In the genomic region with DNA sequence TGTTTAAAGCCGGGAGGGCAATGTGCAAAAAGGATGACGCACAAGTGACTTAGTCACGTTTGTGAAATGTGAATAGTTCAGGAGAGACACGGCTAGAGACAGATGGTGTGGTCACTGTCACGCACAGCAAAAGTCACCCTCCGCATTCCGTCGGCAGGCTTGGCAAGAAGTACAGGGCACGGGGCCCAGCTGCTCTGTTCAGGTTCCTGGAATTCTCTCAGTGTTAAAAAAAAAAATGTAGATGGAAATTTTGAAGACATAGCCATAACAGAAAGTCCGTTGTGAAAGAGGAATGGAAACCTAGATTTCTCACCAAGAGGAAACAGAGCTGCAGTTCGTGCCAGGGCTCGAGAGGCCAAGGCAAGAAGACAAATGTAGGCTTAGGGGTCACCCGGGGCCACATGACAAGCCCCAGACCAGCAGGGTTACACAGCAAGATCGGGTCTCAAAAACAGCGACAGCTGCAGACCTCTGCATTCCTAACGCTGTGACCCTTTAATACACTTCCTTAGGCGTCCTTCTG, we compare ENCODE assay signal across 10 mouse cellular contexts. TPM values are rescaled to one million over a fixed set of nuclear protein-coding genes. Genes with fewer than 3 reads are reported as not detected.
DNase-seq lines count a peak whose midpoint lies in the region; ATAC-seq and TF ChIP-seq lines count a peak whose summit lies in the region.
"Had no signal": no experiment of that assay in that cellular context is flagged by ENCODE, and none has a peak within 500 bp of the region (broad histone marks: within the 10 kb centered on the region; RNA-seq: fewer than 3 reads in every experiment).

No protein-coding gene starts in this region.

- 51% methylated on average over 17 of the region's 17 CpGs for WGBS in midbrain, postnatal 0 days
- 55% methylated on average over 17 of the region's 17 CpGs for WGBS in midbrain, embryonic 13.5 days
- WGBS in heart, embryonic 12.5 days = 31% methylated on average over 17 of the region's 17 CpGs
- 47% methylated on average over 17 of the region's 17 CpGs for WGBS in liver, embryonic 16.5 days (ENCODE audit: insufficient replicate concordance)
- WGBS in hindbrain, embryonic 16.5 days = 48% methylated on average over 17 of the region's 17 CpGs

- no peak overlapping the region for H3K27ac ChIP-seq in midbrain, postnatal 0 days (ENCODE audit: low read depth, low read length)
- H3K27ac ChIP-seq in midbrain, embryonic 13.5 days = no peak overlapping the region
- H3K27ac ChIP-seq in brown adipose tissue, adult 24 weeks (replicated peaks; ENCODE audit: low read depth, low read length) = peak overlapping the region; percentile 54
- no peak overlapping the region for H3K27ac ChIP-seq in heart, embryonic 12.5 days (ENCODE audit: poor library complexity, severe bottlenecking)
- H3K27ac ChIP-seq in liver, embryonic 16.5 days (ENCODE audit: low read length) = no peak overlapping the region
- no peak overlapping the region for H3K27ac ChIP-seq in hindbrain, embryonic 16.5 days (ENCODE audit: low read depth, low read length)
- H3K27ac ChIP-seq: liver, embryonic 13.5 days had no signal

- no peak overlapping the region for H3K4me2 ChIP-seq in midbrain, postnatal 0 days (ENCODE audit: low read depth, low read length, poor library complexity, severe bottlenecking)
- H3K4me2 ChIP-seq in midbrain, embryonic 13.5 days (replicated peaks) = no peak overlapping the region
- H3K4me2 ChIP-seq in heart, embryonic 12.5 days = peak overlapping the region; percentile 35
- H3K4me2 ChIP-seq in liver, embryonic 16.5 days (ENCODE audit: low read depth, low read length) = no peak overlapping the region
- H3K4me2 ChIP-seq in hindbrain, embryonic 16.5 days (ENCODE audit: low read length) = no peak overlapping the region
- H3K4me2 ChIP-seq: liver, embryonic 13.5 days had no signal

- DNase-seq in midbrain, postnatal 0 days (ENCODE audit: low spot score) = peak; percentile 14
- peak; percentile 72 for DNase-seq in splenic B cell, adult 2 months (ENCODE audit: low read depth, low spot score)
- DNase-seq in layer of hippocampus, postnatal 25 days (ENCODE audit: extremely low spot score in 1 of 2, low spot score in 1 of 2) = no peak
- DNase-seq: liver, embryonic 13.5 days had no signal

- no peak for ATAC-seq in midbrain, postnatal 0 days (ENCODE audit: low FRiP score)
- ATAC-seq in midbrain, embryonic 13.5 days = no peak
- no peak for ATAC-seq in heart, embryonic 12.5 days (ENCODE audit: insufficient number of reproducible peaks, low FRiP score)
- ATAC-seq in liver, embryonic 16.5 days (ENCODE audit: low read depth) = peak; percentile 44; the same call in 1 of the 2 replicates
- ATAC-seq in hindbrain, embryonic 16.5 days = no peak

- H3K4me3 ChIP-seq in midbrain, postnatal 0 days (ENCODE audit: low read depth, low read length) = no peak overlapping the region
- no peak overlapping the region for H3K4me3 ChIP-seq in midbrain, embryonic 13.5 days (replicated peaks)
- no peak overlapping the region for H3K4me3 ChIP-seq in brown adipose tissue, adult 24 weeks (ENCODE audit: insufficient read depth, low read depth, low read length)
- H3K4me3 ChIP-seq in heart, embryonic 12.5 days = no peak overlapping the region
- no peak overlapping the region for H3K4me3 ChIP-seq in liver, embryonic 16.5 days (ENCODE audit: low read depth, low read length)
- no peak overlapping the region for H3K4me3 ChIP-seq in hindbrain, embryonic 16.5 days (ENCODE audit: low read length)
- H3K4me3 ChIP-seq: liver, embryonic 13.5 days had no signal

- H3K4me1 ChIP-seq in midbrain, postnatal 0 days (ENCODE audit: insufficient read depth, low read length) = no peaks in the 10 kb centered on the region
- peaks cover 8% of the 10 kb centered on the region for H3K4me1 ChIP-seq in midbrain, embryonic 13.5 days (replicated peaks)
- peaks cover 6% of the 10 kb centered on the region for H3K4me1 ChIP-seq in brown adipose tissue, adult 24 weeks (ENCODE audit: control insufficient read depth, insufficient read depth, insufficient read length, low read length)
- peaks cover 23% of the 10 kb centered on the region for H3K4me1 ChIP-seq in heart, embryonic 12.5 days (replicated peaks)
- H3K4me1 ChIP-seq in liver, embryonic 16.5 days (ENCODE audit: control insufficient read depth, low read depth, low read length) = peaks cover 5% of the 10 kb centered on the region
- H3K4me1 ChIP-seq in hindbrain, embryonic 16.5 days (ENCODE audit: control insufficient read depth, insufficient read depth, low read depth, low read length) = 0 out of 2 replicates have a peak, but pooled peaks cover 2% of the 10 kb centered on the region

- H3K9me3 ChIP-seq in midbrain, postnatal 0 days (ENCODE audit: low read length) = no peaks in the 10 kb centered on the region
- no peaks in the 10 kb centered on the region for H3K9me3 ChIP-seq in midbrain, embryonic 13.5 days
- no peaks in the 10 kb centered on the region for H3K9me3 ChIP-seq in heart, embryonic 12.5 days (replicated peaks)
- no peaks in the 10 kb centered on the region for H3K9me3 ChIP-seq in liver, embryonic 16.5 days (replicated peaks; ENCODE audit: control insufficient read depth, low read length)
- no peaks in the 10 kb centered on the region for H3K9me3 ChIP-seq in hindbrain, embryonic 16.5 days (ENCODE audit: control insufficient read depth, low read length)
- H3K9me3 ChIP-seq: liver, embryonic 13.5 days had no signal

- no peak for TF ChIP-seq CTCF in midbrain, postnatal 0 days (IDR thresholded peaks at IDR 0.05)

- no peak overlapping the region for H3K9ac ChIP-seq in midbrain, postnatal 0 days (replicated peaks; ENCODE audit: low read length, poor library complexity, severe bottlenecking)
- no peak overlapping the region for H3K9ac ChIP-seq in midbrain, embryonic 13.5 days (replicated peaks)
- H3K9ac ChIP-seq in heart, embryonic 12.5 days = no peak overlapping the region
- no peak overlapping the region for H3K9ac ChIP-seq in liver, embryonic 16.5 days (ENCODE audit: low read depth, low read length)
- H3K9ac ChIP-seq in hindbrain, embryonic 16.5 days (ENCODE audit: low read depth, low read length) = no peak overlapping the region
- H3K9ac ChIP-seq: liver, embryonic 13.5 days had no signal

- H3K27me3 ChIP-seq in midbrain, postnatal 0 days (ENCODE audit: insufficient read depth, low read length) = no peaks in the 10 kb centered on the region
- H3K27me3 ChIP-seq in midbrain, embryonic 13.5 days = no peaks in the 10 kb centered on the region
- H3K27me3 ChIP-seq in heart, embryonic 12.5 days (replicated peaks) = no peaks in the 10 kb centered on the region
- H3K27me3 ChIP-seq in liver, embryonic 16.5 days (ENCODE audit: control insufficient read depth, insufficient read depth, low read depth, low read length) = no peaks in the 10 kb centered on the region
- H3K27me3 ChIP-seq in splenic B cell, adult 2 months (ENCODE audit: control insufficient read depth, insufficient read depth, low read length, poor library complexity, severe bottlenecking) = no peaks in the 10 kb centered on the region
- no peaks in the 10 kb centered on the region for H3K27me3 ChIP-seq in hindbrain, embryonic 16.5 days (replicated peaks; ENCODE audit: control insufficient read depth, insufficient read depth, low read length)
- H3K27me3 ChIP-seq: liver, embryonic 13.5 days had no signal

- peaks cover 2% of the 10 kb centered on the region; the same call in 1 of the 2 replicates for H3K36me3 ChIP-seq in midbrain, postnatal 0 days (ENCODE audit: insufficient read depth, low read length)
- peaks cover 15% of the 10 kb centered on the region for H3K36me3 ChIP-seq in midbrain, embryonic 13.5 days
- peaks cover 5% of the 10 kb centered on the region for H3K36me3 ChIP-seq in heart, embryonic 12.5 days
- H3K36me3 ChIP-seq in liver, embryonic 16.5 days (ENCODE audit: control insufficient read depth, insufficient read depth) = peaks cover 1% of the 10 kb centered on the region; the same call in 1 of the 2 replicates
- no peaks in the 10 kb centered on the region for H3K36me3 ChIP-seq in splenic B cell, adult 2 months (ENCODE audit: control insufficient read depth, insufficient read depth, low read length, poor library complexity, severe bottlenecking)
- H3K36me3 ChIP-seq in hindbrain, embryonic 16.5 days (ENCODE audit: control insufficient read depth, insufficient read depth, low read length) = 0 out of 2 replicates have a peak, but pooled peaks cover 2% of the 10 kb centered on the region

RNA-seq across cellular contexts. Expression of a gene that starts 20.7 kb away (rescaled TPM):
- not detected in 2 replicates for total RNA-seq in midbrain, postnatal 0 days (2014; rRNA removed)
- not detected in 2 replicates for polyA plus RNA-seq in midbrain, postnatal 0 days (2015; fragmentation: Nextera tagmentation; extraction: Ambion mirVana)
- not detected in 2 replicates for polyA plus RNA-seq in midbrain, embryonic 13.5 days (2015; fragmentation: Nextera tagmentation; extraction: Ambion mirVana)
- polyA plus RNA-seq in brown adipose tissue, adult 24 weeks (2012; ENCODE audit: insufficient read depth, insufficient read length, missing spikeins) = not detected in 2 replicates
- polyA plus RNA-seq in heart, embryonic 12.5 days (2016; fragmentation: Nextera tagmentation; extraction: Ambion mirVana) = not detected in 2 replicates
- polyA plus RNA-seq in liver, embryonic 16.5 days (2015; fragmentation: Nextera tagmentation; extraction: Ambion mirVana) = not detected in 2 replicates
- total RNA-seq in layer of hippocampus, postnatal 25 days (2021) = under 1 TPM; 0.07 to 0.16 TPM
- not detected in 2 replicates for polyA plus RNA-seq in hindbrain, embryonic 16.5 days (2015; fragmentation: Nextera tagmentation; extraction: Ambion mirVana)
- polyA plus RNA-seq: liver, embryonic 13.5 days had no signal

RNA-seq across cellular contexts. Expression of a gene that starts 21.2 kb away (rescaled TPM):
- total RNA-seq in midbrain, postnatal 0 days (2014; rRNA removed) = 57.4 and 66.2 TPM in 2 replicates
- 101 and 102 TPM in 2 replicates for polyA plus RNA-seq in midbrain, postnatal 0 days (2015; fragmentation: Nextera tagmentation; extraction: Ambion mirVana)
- 149 and 152 TPM in 2 replicates for polyA plus RNA-seq in midbrain, embryonic 13.5 days (2015; fragmentation: Nextera tagmentation; extraction: Ambion mirVana)
- polyA plus RNA-seq in brown adipose tissue, adult 24 weeks (2012; ENCODE audit: insufficient read depth, insufficient read length, missing spikeins) = 33.1 and 38.0 TPM in 2 replicates
- polyA plus RNA-seq in heart, embryonic 12.5 days (2016; fragmentation: Nextera tagmentation; extraction: Ambion mirVana) = 95.9 and 99.7 TPM in 2 replicates
- 28.3 and 28.5 TPM in 2 replicates for polyA plus RNA-seq in liver, embryonic 16.5 days (2015; fragmentation: Nextera tagmentation; extraction: Ambion mirVana)
- 10 to 100 TPM; 59.5 to 59.7 TPM for total RNA-seq in layer of hippocampus, postnatal 25 days (2021)
- 90.4 and 102 TPM in 2 replicates for polyA plus RNA-seq in hindbrain, embryonic 16.5 days (2015; fragmentation: Nextera tagmentation; extraction: Ambion mirVana)

RNA-seq across cellular contexts. Expression of a gene that starts 30.3 kb away (rescaled TPM):
- not detected in 2 replicates for total RNA-seq in midbrain, postnatal 0 days (2014; rRNA removed)
- not detected in 2 replicates for polyA plus RNA-seq in midbrain, postnatal 0 days (2015; fragmentation: Nextera tagmentation; extraction: Ambion mirVana)
- polyA plus RNA-seq in midbrain, embryonic 13.5 days (2015; fragmentation: Nextera tagmentation; extraction: Ambion mirVana) = not detected in 2 replicates
- polyA plus RNA-seq in brown adipose tissue, adult 24 weeks (2012; ENCODE audit: insufficient read depth, insufficient read length, missing spikeins) = not detected in 2 replicates
- polyA plus RNA-seq in heart, embryonic 12.5 days (2016; fragmentation: Nextera tagmentation; extraction: Ambion mirVana) = not detected in 2 replicates
- polyA plus RNA-seq in liver, embryonic 16.5 days (2015; fragmentation: Nextera tagmentation; extraction: Ambion mirVana) = not detected in 2 replicates
- not detected for total RNA-seq in layer of hippocampus, postnatal 25 days (2021)
- polyA plus RNA-seq in hindbrain, embryonic 16.5 days (2015; fragmentation: Nextera tagmentation; extraction: Ambion mirVana) = not detected in 2 replicates
- polyA plus RNA-seq: liver, embryonic 13.5 days; testis, adult 2 months had no signal

RNA-seq across cellular contexts. Expression of a gene that starts 43.2 kb away (rescaled TPM):
- not detected in 2 replicates for total RNA-seq in midbrain, postnatal 0 days (2014; rRNA removed)
- polyA plus RNA-seq in midbrain, postnatal 0 days (2015; fragmentation: Nextera tagmentation; extraction: Ambion mirVana) = not detected in 2 replicates
- not detected in 2 replicates for polyA plus RNA-seq in midbrain, embryonic 13.5 days (2015; fragmentation: Nextera tagmentation; extraction: Ambion mirVana)
- not detected in 2 replicates for polyA plus RNA-seq in brown adipose tissue, adult 24 weeks (2012; ENCODE audit: insufficient read depth, insufficient read length, missing spikeins)
- polyA plus RNA-seq in heart, embryonic 12.5 days (2016; fragmentation: Nextera tagmentation; extraction: Ambion mirVana) = not detected in 2 replicates
- polyA plus RNA-seq in liver, embryonic 16.5 days (2015; fragmentation: Nextera tagmentation; extraction: Ambion mirVana) = not detected in 2 replicates
- not detected for total RNA-seq in layer of hippocampus, postnatal 25 days (2021)
- not detected in 2 replicates for polyA plus RNA-seq in hindbrain, embryonic 16.5 days (2015; fragmentation: Nextera tagmentation; extraction: Ambion mirVana)
- polyA plus RNA-seq: liver, embryonic 13.5 days; testis, adult 2 months had no signal

RNA-seq across cellular contexts. Expression of a gene that starts 57.9 kb away (rescaled TPM):
- total RNA-seq in midbrain, postnatal 0 days (2014; rRNA removed) = 36.1 and 54.6 TPM in 2 replicates
- 47.4 and 49.7 TPM in 2 replicates for polyA plus RNA-seq in midbrain, postnatal 0 days (2015; fragmentation: Nextera tagmentation; extraction: Ambion mirVana)
- 72.7 and 75.1 TPM in 2 replicates for polyA plus RNA-seq in midbrain, embryonic 13.5 days (2015; fragmentation: Nextera tagmentation; extraction: Ambion mirVana)
- polyA plus RNA-seq in brown adipose tissue, adult 24 weeks (2012; ENCODE audit: insufficient read depth, insufficient read length, missing spikeins) = 16.4 and 18.1 TPM in 2 replicates
- 37.9 and 39.5 TPM in 2 replicates for polyA plus RNA-seq in heart, embryonic 12.5 days (2016; fragmentation: Nextera tagmentation; extraction: Ambion mirVana)
- polyA plus RNA-seq in liver, embryonic 16.5 days (2015; fragmentation: Nextera tagmentation; extraction: Ambion mirVana) = 24.3 and 25.9 TPM in 2 replicates
- total RNA-seq in layer of hippocampus, postnatal 25 days (2021) = 10 to 100 TPM; 40.1 to 45.0 TPM
- polyA plus RNA-seq in hindbrain, embryonic 16.5 days (2015; fragmentation: Nextera tagmentation; extraction: Ambion mirVana) = 58.9 and 69.4 TPM in 2 replicates

Comparison
In these comparisons a context has a peak if more than half of its experiments do, and no peak if none do; other contexts are left out.
1. DNase-seq: peak in midbrain, postnatal 0 days (single experiment) and splenic B cell, adult 2 months (single experiment); none in layer of hippocampus, postnatal 25 days (0 of 2).